Mouse (Mus musculus) limb, embryonic 15.5 days (tissue): Measurements from ENCODE around the gene Fgr. TPM values are rescaled to one million over a fixed set of nuclear protein-coding genes. Genes with fewer than 3 reads are reported as not detected.
A peak's percentile ranks its signal among the peaks of the same experiment; 100 is the strongest.

ENCODE experiments used
- ATAC-seq: fragments of 200-750 bp; cut with Nextera tagmentation; 2 replicates; pipeline ENCODE4 v1.8.0; 2017; ENCODE audit warnings: low read depth, moderate TSS enrichment; ENCODE audit not compliant: insufficient number of reproducible peaks, low FRiP score, low TSS enrichment
- H3K27ac ChIP-seq: fragments of 300-500 bp; sonication (generic); 2 replicates; pipeline ENCODE4 v1.5.1; 2015; ENCODE audit warnings: moderate library complexity, mild to moderate bottlenecking, inconsistent platforms
- H3K27me3 ChIP-seq: fragments of 300-500 bp; sonication (generic); 2 replicates; pipeline ENCODE4 v1.6.1; 2015; ENCODE audit warnings: inconsistent platforms
- H3K36me3 ChIP-seq: fragments of 300-500 bp; sonication (generic); 2 replicates; pipeline ENCODE4 v1.6.1; 2015; ENCODE audit warnings: inconsistent platforms
- H3K4me1 ChIP-seq: fragments of 300-500 bp; sonication (generic); 2 replicates; pipeline ENCODE4 v1.6.1; 2015; ENCODE audit warnings: inconsistent platforms
- H3K4me2 ChIP-seq: fragments of 300-500 bp; sonication (generic); 2 replicates; pipeline ENCODE4 v1.6.1; 2015; ENCODE audit warnings: mild to moderate bottlenecking, inconsistent platforms
- H3K4me3 ChIP-seq: fragments of 300-500 bp; sonication (generic); 2 replicates; pipeline ENCODE4 v1.5.1; 2015; ENCODE audit warnings: mild to moderate bottlenecking, inconsistent platforms
- H3K9ac ChIP-seq: fragments of 300-500 bp; sonication (generic); 2 replicates; pipeline ENCODE4 v1.6.1; 2015; ENCODE audit warnings: inconsistent platforms
- H3K9me3 ChIP-seq: fragments of 300-500 bp; sonication (generic); 2 replicates; pipeline ENCODE4 v1.6.1; 2016; ENCODE audit warnings: inconsistent platforms
- WGBS: fragments of 180-500 bp; shearing (Covaris S2); methylation state at CpG from one replicate; pipeline ENCODE4 v1.1.7; 2015; 5-methylcytosine and 5-hydroxymethylcytosine counted together
- polyA plus RNA-seq: library from polyadenylated mRNA; unstranded; fragments of >200 nt; fragmentation: Nextera tagmentation; extraction: Ambion mirVana; gene quantifications from 2 replicates; pipeline ENCODE4 v1.2.1, GENCODE M21; 2015

Fgr gene
- polyA plus RNA-seq, 1 experiment from 2014 or later, result 0.36 TPM

DNA sequence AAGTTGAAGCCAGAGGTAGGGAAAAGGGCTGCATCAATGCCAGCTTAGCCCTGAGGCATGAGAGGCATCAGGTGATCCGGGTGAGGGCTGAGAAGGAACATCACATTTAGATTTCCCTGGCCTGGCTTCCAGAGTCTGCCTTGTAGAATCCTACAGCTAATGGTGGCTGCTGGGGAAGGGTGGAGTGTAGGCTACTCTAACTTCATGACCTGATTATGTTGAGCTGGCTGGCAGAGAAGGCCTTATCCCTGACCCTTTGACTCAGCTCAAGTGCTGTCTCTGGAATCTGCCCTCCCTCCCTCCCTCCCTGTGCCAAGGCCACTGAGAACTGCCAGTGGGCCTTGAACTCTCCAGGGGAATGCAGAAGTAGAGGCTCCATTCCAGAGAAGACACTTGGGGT is 61.6 kb downstream of the Fgr start:
- peak overlapping the region; percentile 12; the same call in 1 of the 2 replicates for H3K27ac ChIP-seq

DNA sequence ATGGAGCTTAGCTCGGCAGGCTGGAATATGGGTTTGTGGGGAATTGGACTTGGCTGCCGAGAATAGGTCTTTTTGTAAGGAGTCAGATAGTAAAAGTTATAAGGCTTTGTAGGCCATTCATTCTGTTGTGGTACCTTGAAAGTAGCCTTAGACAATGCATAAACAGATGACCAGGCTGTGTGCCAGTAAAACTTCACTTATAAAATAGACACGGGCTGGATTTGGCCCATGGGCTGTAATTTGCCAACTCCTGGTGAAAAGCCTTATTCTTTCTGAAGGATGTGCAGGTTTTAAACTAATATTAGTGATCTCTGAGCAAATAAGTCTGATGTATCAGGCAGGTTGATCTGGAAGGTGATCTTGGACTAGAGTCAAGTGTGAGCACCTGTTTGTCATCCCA is 62.1 kb downstream of the Fgr start:
- H3K4me1 ChIP-seq, result peaks cover 57% of the 10 kb centered on the region
- no peak overlapping the region for H3K9ac ChIP-seq
- H3K9me3 ChIP-seq, result no peaks in the 10 kb centered on the region
- peaks cover 19% of the 10 kb centered on the region for H3K36me3 ChIP-seq
- no peak for ATAC-seq
- no peak overlapping the region for H3K4me2 ChIP-seq
- no peaks in the 10 kb centered on the region for H3K27me3 ChIP-seq
- 48% methylated on average over 3 of the region's 3 CpGs for whole genome bisulfite sequencing
- no peak overlapping the region for H3K4me3 ChIP-seq
- H3K27ac ChIP-seq, result no peak overlapping the region

More for the DNA sequence above, 61.6 kb downstream of the Fgr start:
- Histone ChIP-seq H3K9me3 (no peaks in the 10 kb centered on the region), H3K4me3 (no peak overlapping the region), H3K36me3 (peaks cover 19% of the 10 kb centered on the region), H3K4me1 (peaks cover 55% of the 10 kb centered on the region), H3K9ac (no peak overlapping the region), H3K4me2 (no peak overlapping the region), H3K27me3 (no peaks in the 10 kb centered on the region)
- WGBS, result 65% methylated on average over 1 of the region's 1 CpGs
- no peak for ATAC-seq

DNA sequence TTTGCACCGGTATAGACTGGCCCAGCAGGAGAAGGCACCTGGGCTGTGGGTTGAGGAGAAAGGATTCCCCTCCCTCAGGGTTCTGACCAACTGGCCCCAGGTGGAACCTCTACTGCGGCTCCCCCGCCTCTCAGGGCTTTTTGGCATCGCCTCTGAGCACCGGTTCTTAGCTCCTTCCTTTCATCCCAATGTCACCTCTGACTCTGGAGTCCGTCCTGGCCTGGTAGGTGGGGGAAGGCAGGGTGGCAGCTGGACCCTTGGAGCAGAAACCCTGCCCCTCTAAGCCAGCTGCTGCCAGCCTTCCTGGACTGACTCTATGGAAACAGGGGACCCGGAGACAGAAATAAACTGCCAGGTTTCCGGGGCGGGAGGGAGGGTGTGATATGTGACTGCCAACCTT is 63.4 kb downstream of the Fgr start:
- H3K9ac ChIP-seq, result no peak overlapping the region
- peaks cover 14% of the 10 kb centered on the region for H3K36me3 ChIP-seq
- H3K4me1 ChIP-seq, result peaks cover 71% of the 10 kb centered on the region
- no peak for ATAC-seq
- no peak overlapping the region for H3K4me3 ChIP-seq
- peak overlapping the region; percentile 27; the same call in 1 of the 2 replicates for H3K27ac ChIP-seq
- no peaks in the 10 kb centered on the region for H3K9me3 ChIP-seq
- no peaks in the 10 kb centered on the region for H3K27me3 ChIP-seq
- no peak overlapping the region for H3K4me2 ChIP-seq
- WGBS, result 33% methylated on average over 9 of the region's 9 CpGs

DNA sequence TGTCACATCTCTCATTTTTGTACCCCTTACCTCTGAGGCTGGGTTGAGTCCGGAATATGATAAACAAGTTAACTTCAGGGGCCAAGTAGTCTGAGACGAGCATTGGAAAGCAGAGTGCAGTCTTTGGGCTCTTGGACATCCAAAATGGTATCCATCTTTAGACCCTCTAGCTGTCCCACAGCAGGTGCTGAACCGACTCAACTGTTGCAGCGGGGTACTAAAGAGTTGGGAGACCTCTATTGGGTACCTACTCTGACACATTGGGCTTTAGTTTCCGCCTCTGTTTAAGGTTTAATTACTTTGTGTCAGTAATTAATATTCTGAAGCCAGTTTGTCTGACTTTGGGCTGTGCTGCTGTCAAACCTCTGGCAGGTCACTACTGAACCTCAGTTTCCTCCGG is 63.9 kb downstream of the Fgr start:
- H3K27ac ChIP-seq, result peak overlapping the region; percentile 92; the same call in 1 of the 2 replicates
- 28% methylated on average over 6 of the region's 6 CpGs for WGBS
- no peaks in the 10 kb centered on the region for H3K9me3 ChIP-seq
- peak overlapping the region; percentile 94 for H3K4me2 ChIP-seq
- no peak for ATAC-seq
- peaks cover 14% of the 10 kb centered on the region for H3K36me3 ChIP-seq
- H3K4me3 ChIP-seq, result peak overlapping the region; percentile 64
- peaks cover 76% of the 10 kb centered on the region for H3K4me1 ChIP-seq
- H3K9ac ChIP-seq, result no peak overlapping the region
- no peaks in the 10 kb centered on the region for H3K27me3 ChIP-seq

DNA sequence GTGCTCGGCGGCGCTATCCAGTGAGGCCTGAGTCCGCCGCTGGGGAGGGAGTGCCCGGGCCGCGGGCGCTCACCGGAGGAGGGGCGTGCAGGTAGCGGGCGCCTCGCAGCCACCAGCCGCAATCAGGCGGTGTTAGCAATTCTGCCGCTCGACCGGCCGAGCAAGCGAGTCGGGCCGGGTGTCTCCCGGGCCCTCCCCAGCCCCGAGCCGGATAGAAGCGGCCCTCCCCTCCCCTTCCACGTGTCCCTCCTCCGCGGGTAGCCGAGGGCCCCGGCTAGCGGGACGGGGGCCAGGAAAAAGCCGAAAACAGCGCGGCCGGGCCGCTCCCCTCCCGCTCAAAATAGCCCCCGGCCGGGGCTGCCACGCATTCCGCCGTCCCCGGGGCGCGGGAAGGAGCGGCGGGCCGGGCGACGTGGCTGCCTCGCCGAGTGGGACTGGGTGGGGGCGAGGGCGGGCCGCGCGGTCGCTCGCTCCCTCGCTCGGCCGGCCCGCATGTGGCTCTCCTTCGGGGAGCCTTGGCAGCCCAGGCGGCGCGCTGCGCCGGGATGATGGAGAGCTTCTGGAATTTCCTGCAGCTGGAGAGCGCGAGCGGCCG is 64.7 kb downstream of the Fgr start:
- Histone ChIP-seq H3K9ac (peak overlapping the region; percentile 69), H3K27ac (peak overlapping the region; percentile 92), H3K4me3 (peak overlapping the region; percentile 64), H3K4me1 (peaks cover 84% of the 10 kb centered on the region), H3K27me3 (no peaks in the 10 kb centered on the region), H3K36me3 (peaks cover 14% of the 10 kb centered on the region), H3K9me3 (no peaks in the 10 kb centered on the region), H3K4me2 (peak overlapping the region; percentile 94)
- WGBS, result under 1% methylated on average over 71 of the region's 76 CpGs
- ATAC-seq, result peak; percentile 45

DNA sequence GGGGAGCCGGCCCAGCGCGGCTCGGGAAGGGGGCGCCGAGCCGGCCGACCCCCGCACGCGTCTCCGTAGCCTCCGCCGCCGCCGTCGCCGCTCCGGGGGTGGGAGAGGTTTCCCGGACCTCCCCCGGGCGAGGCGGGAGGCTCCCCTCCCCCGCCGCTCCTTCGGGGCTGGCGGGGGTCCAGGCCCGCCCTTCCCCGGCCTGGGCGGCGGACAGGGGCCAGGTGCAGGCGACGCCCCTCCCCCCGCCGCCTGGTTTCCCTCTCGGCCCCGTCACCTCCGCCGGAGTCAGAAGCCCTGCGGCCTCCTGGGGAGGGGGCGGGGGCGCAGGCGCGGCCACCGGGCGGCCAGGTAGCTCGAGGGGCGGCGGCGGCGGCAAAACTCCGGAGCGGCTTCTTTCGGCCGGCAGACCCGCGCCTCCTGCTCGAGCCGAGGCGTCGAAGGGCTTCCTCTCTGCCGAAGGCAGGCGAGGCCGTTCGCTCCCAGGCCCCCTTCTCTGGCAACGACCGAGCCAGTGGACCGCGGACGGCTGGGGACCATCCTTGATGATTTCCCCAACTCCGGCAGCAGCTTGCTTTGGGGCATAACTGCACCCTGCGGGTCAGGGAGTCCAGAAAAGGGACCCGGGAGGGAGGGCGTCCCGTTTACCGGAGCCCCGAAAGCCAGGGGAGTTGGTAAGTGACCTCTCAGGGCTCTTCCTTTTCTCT is 65.4 kb downstream of the Fgr start:
- Histone ChIP-seq H3K9ac (peak overlapping the region; percentile 69), H3K4me1 (peaks cover 90% of the 10 kb centered on the region), H3K36me3 (peaks cover 10% of the 10 kb centered on the region), H3K4me3 (peak overlapping the region; percentile 64), H3K9me3 (no peaks in the 10 kb centered on the region), H3K27ac (peak overlapping the region; percentile 92), H3K27me3 (no peaks in the 10 kb centered on the region), H3K4me2 (peak overlapping the region; percentile 94)
- ATAC-seq, result peak; percentile 61
- under 1% methylated on average over 57 of the region's 77 CpGs for WGBS

DNA sequence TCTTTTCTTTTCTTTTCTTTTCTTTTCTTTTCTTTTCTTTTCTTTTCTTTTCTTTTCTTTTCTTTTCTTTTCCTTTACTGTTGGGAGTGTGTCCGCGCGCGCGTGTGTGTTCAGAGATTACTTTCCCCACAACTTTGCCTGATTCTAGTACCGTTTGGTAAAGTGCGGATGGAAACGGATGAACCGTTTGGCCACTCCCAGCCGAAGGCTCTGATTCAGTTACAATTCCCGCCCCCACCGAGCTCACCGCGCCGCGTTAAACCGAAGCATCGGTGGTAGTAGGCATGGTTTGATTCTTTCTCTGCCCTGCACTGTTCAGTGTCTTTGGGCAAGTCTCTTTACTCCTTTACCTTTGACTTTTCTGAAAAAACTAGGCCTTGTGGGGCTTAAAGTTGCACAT is 65.9 kb downstream of the Fgr start:
- Histone ChIP-seq H3K36me3 (peaks cover 9% of the 10 kb centered on the region; the same call in 1 of the 2 replicates), H3K4me3 (peak overlapping the region; percentile 64), H3K27ac (peak overlapping the region; percentile 92), H3K4me2 (peak overlapping the region; percentile 94), H3K9ac (peak overlapping the region; percentile 69), H3K9me3 (no peaks in the 10 kb centered on the region), H3K4me1 (peaks cover 91% of the 10 kb centered on the region), H3K27me3 (no peaks in the 10 kb centered on the region)
- WGBS, result 9% methylated on average over 18 of the region's 18 CpGs
- ATAC-seq, result no peak

DNA sequence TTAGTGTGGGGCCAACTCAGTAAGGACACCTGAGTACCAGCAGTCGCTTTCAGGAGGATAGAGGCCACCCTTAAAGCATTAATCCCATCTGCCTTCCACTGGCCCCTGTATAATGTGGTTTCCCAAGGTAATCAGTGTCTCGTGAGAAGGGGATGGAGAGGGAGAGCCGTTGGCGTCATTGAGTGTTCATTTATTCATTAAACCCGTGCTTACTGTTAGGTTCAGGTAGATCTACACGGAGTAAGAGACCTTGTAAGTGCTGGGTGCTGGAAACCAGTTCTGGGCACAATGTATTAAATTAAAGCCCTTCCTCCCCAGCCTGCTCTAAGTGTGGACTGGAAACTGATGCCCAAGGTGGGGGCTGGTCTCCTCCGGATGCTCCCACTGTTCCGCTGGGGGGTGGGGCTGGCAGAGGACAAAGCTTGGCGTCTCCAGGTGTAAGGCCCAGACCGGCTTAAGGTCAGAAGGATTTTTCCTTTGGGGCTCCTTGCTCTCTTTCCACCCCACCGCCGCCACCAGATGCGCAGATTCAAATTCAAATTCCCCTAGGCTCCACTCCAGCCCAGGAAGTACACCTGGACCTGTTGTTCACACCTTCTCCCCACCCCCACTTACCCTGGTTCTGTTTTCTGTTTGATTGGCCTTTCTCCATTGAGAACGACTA is 66.5 kb downstream of the Fgr start:
- Histone ChIP-seq H3K4me3 (peak overlapping the region; percentile 64), H3K4me1 (peaks cover 92% of the 10 kb centered on the region), H3K4me2 (peak overlapping the region; percentile 94), H3K36me3 (peaks cover 7% of the 10 kb centered on the region; the same call in 1 of the 2 replicates), H3K9ac (peak overlapping the region; percentile 69; the same call in 1 of the 2 replicates), H3K27me3 (no peaks in the 10 kb centered on the region), H3K27ac (peak overlapping the region; percentile 92), H3K9me3 (no peaks in the 10 kb centered on the region)
- WGBS, result 33% methylated on average over 14 of the region's 14 CpGs
- no peak for ATAC-seq

DNA sequence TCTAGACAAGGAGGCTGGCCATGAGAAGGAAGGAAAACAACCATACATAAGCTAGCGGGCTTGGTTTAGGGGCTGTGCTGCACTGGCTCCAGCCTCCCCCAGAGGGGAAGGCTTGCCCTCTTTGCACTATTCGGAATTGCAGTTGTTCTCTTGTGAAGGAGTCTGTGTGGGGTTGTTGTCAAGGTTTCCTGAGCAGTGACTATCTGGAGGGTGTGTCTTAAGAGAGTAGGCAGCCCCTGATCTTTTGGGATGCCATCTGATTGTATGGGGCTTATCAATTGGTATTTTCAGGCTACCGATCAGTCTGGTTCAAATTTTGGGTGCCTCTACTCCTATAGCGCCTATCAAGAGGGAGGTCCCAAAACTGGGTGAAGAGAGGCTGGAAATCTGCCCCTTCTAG is 68.3 kb downstream of the Fgr start:
- Histone ChIP-seq H3K4me3 (peak overlapping the region; percentile 22; the same call in 1 of the 2 replicates), H3K9me3 (no peaks in the 10 kb centered on the region), H3K36me3 (0 out of 2 replicates have a peak, but pooled peaks cover under 1% of the 10 kb centered on the region), H3K4me1 (peaks cover 98% of the 10 kb centered on the region), H3K9ac (no peak overlapping the region), H3K4me2 (peak overlapping the region; percentile 42), H3K27me3 (no peaks in the 10 kb centered on the region), H3K27ac (peak overlapping the region; percentile 82)
- 32% methylated on average over 4 of the region's 4 CpGs for WGBS
- ATAC-seq, result no peak

DNA sequence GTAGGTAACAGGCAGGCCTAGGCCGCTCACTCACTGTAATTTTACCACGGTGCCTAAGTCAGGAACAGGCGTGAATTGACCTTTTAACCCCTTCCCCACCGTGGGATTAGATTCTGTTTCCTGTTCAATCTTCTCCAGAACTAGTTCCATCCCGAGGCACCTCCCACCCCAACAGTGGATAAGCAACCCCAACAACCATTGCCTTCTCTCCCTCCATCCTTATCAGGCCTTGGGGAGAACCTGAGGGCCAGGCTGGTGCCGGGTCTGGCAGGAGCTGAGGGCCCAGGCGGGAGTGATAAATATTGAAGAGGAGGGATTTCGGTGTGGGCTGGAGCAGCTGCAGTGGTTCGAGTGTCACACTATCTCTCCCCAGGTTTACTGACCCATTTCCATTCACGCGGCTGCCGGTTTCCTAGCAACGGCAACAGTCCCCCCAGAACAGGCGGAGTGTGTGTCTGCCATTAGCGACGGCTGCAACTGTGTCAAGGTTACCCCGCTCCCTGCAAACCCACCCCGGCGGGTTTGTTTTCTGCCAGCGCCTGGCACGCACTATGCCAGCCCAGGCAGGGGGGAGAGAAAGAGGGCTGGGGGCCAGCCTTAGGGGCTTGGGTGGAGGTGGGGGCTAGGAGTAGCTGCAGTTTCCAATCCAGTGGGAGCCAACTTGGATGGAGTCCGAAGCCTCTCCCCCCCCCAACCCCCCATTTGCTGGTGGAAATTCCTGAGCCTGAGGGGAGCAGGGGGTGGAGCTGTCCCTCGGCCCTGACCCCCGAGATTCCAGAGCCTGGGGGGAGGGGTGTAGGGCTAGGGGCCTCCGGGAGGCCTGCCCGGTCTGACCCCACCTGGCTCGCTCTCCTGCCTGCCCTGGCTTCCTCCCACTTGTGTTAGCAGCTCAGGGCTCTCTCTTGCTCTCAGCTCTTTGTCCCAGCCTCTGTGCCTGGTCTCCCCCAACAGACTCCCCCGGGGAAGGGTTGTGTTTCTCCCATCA is 69.0 kb downstream of the Fgr start:
- Histone ChIP-seq H3K36me3 (no peaks in the 10 kb centered on the region), H3K9me3 (no peaks in the 10 kb centered on the region), H3K4me3 (peak overlapping the region; percentile 22), H3K4me2 (peak overlapping the region; percentile 42), H3K27ac (peak overlapping the region; percentile 82), H3K27me3 (no peaks in the 10 kb centered on the region), H3K9ac (0 out of 2 replicates have a peak overlapping the region, but pooled peaks have one; percentile 26), H3K4me1 (peaks cover 98% of the 10 kb centered on the region)
- peak; percentile 23; the same call in 1 of the 2 replicates for ATAC-seq
- WGBS, result 8% methylated on average over 27 of the region's 28 CpGs
